ENCODE assay signal across 12 mouse cellular contexts in the genomic region with DNA sequence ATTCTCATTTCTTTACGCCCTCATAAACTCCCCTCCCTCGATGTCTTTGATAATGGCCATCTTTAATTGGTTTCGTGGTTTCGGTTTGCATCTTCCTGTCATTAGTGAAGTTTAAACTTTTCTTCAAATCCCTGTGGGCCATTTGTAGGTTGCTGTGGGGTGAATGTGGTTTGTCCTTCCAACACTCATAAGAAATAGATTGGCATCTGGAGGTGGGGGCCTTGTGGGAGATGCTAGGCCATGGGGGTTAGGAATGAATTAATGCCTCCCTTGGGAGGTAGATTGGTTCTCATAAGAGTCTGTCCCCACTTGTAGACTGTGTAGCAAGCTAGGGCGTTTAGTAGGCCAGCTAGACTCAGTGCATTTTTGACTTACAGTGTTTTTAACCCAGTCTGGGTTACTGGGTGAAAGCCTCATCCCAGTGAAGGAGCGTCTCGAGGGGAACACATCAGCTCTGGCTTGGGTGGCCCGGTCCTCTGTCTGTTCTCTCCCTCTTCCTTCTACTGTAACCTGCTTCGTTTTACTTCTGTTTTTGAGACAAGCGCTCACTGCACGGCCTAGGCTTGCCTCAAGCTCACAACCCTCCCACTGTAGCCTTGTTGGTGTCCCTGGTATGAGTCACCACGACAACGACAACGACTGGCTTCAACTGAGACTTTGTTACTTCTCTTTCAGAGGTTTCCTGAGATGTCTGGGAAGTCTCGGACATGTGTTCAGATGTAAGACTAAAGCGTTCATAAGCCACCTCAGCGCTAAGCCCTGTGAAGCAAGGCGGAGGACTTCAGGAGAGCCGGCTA. TPM values are rescaled to one million over a fixed set of nuclear protein-coding genes. Genes with fewer than 3 reads are reported as not detected.
DNase-seq lines count a peak whose midpoint lies in the region; ATAC-seq lines count a peak whose summit lies in the region.
"Had no signal": no experiment of that assay in that cellular context is flagged by ENCODE, and none has a peak within 500 bp of the region (broad histone marks: within the 10 kb centered on the region; RNA-seq: fewer than 3 reads in every experiment).

No protein-coding gene starts in this region.

- peaks cover 22% of the 10 kb centered on the region for H3K36me3 ChIP-seq in megakaryocyte, embryonic 14.5 days (replicated peaks; ENCODE audit: low read length)
- H3K36me3 ChIP-seq: forebrain, embryonic 10.5 days; neural tube, embryonic 15.5 days had no signal

- H3K9me3 ChIP-seq in megakaryocyte, embryonic 14.5 days = peaks cover 17% of the 10 kb centered on the region
- H3K9me3 ChIP-seq: forebrain, embryonic 10.5 days; neural tube, embryonic 15.5 days had no signal

- intact Hi-C loops in heart, postnatal 25 days (cut with DNase I) = no loop called here

- H3K4me1 ChIP-seq in megakaryocyte, embryonic 14.5 days = peaks cover 83% of the 10 kb centered on the region
- H3K4me1 ChIP-seq: forebrain, embryonic 10.5 days; neural tube, embryonic 15.5 days had no signal

- H3K27me3 ChIP-seq in megakaryocyte, embryonic 14.5 days (replicated peaks) = peaks cover 2% of the 10 kb centered on the region
- H3K27me3 ChIP-seq: neural tube, embryonic 15.5 days had no signal

- ATAC-seq in frontal cortex, adult (ENCODE audit: low TSS enrichment) = peak; percentile 34; the same call in 1 of the 2 replicates
- ATAC-seq in erythroblast, adult 5-6 weeks (replicated peaks; ENCODE audit: low FRiP score, poor library complexity, severe bottlenecking) = no peak
- ATAC-seq: intestine, embryonic 16.5 days had no signal

- peak overlapping the region; percentile 67 for H3K4me3 ChIP-seq in megakaryocyte, embryonic 14.5 days (replicated peaks)
- H3K4me3 ChIP-seq: forebrain, embryonic 10.5 days; neural tube, embryonic 15.5 days had no signal

- no peak for DNase-seq in frontal cortex, postnatal 36 days (ENCODE audit: low spot score in 2 of 2)
- peak; percentile 43 for DNase-seq in thymus, postnatal 25 days
- DNase-seq in thymus, adult 18-20 months = no peak
- DNase-seq in embryo, embryonic 11 days = no peak
- no peak for DNase-seq in heart, postnatal 25 days (ENCODE audit: low spot score)
- DNase-seq: cerebellum, adult 2 months had no signal

RNA-seq across cellular contexts. Expression of gene Neurl3, which starts 12.6 kb away (rescaled TPM):
- 10.2 and 15.0 TPM in 2 replicates for polyA plus RNA-seq in megakaryocyte, embryonic 14.5 days (2012; ENCODE audit: insufficient read depth, low replicate concordance)
- total RNA-seq in erythroblast, adult 5-6 weeks (2015; ENCODE audit: low replicate concordance) = 8.6 and 14.2 TPM in 2 replicates
- 8.0 and 9.1 TPM in 2 replicates for total RNA-seq in erythroblast, adult 5-6 weeks (2017; ENCODE audit: low replicate concordance)
- 1 to 10 TPM; 3.1 to 3.4 TPM for total RNA-seq in heart, postnatal 25 days (2021)

RNA-seq across cellular contexts. Expression of gene Uggt1, which starts 17.4 kb away (rescaled TPM):
- 3.3 and 3.4 TPM in 2 replicates for polyA plus RNA-seq in megakaryocyte, embryonic 14.5 days (2012; ENCODE audit: insufficient read depth, low replicate concordance)
- 17.5 and 18.6 TPM in 2 replicates for total RNA-seq in erythroblast, adult 5-6 weeks (2015; ENCODE audit: low replicate concordance)
- 23.0 and 42.7 TPM in 2 replicates for total RNA-seq in erythroblast, adult 5-6 weeks (2017; ENCODE audit: low replicate concordance)
- 10 to 100 TPM; 26.8 to 29.5 TPM for total RNA-seq in heart, postnatal 25 days (2021)

RNA-seq across cellular contexts. Expression of gene Arid5a, which starts 45.6 kb away (rescaled TPM):
- polyA plus RNA-seq in megakaryocyte, embryonic 14.5 days (2012; ENCODE audit: insufficient read depth, low replicate concordance) = 4.4 and 17.4 TPM in 2 replicates
- 2.3 and 5.6 TPM in 2 replicates for total RNA-seq in erythroblast, adult 5-6 weeks (2015; ENCODE audit: low replicate concordance)
- total RNA-seq in erythroblast, adult 5-6 weeks (2017; ENCODE audit: low replicate concordance) = 2.6 and 3.2 TPM in 2 replicates
- 10 to 100 TPM in 1 of 2 experiments, 1 to 10 TPM in 1; 7.0 to 11.1 TPM for total RNA-seq in heart, postnatal 25 days (2021)
